Mouse (Mus musculus) stomach, postnatal 0 days (tissue): ENCODE measurements around the gene Dnajc11.

Experiments used
- CTCF ChIP-seq: IDR thresholded peaks from 2 replicates; pipeline ENCODE4 v1.5.1; 2016; ENCODE audit warnings: antibody characterized with exemption, low read depth, mild to moderate bottlenecking, moderate library complexity
- EP300 ChIP-seq: optimal IDR thresholded peaks from 2 replicates; pipeline ENCODE3; 2016; ENCODE audit warnings: antibody characterized with exemption

GRCm38 (mm10) chr4:151901422-151901821 lies 32.1 kb upstream of the Dnajc11 start:
- peak; percentile 40 for TF ChIP-seq CTCF
- TF ChIP-seq EP300 = no peak
